Mouse (Mus musculus): ENCODE measurements around the gene Slc5a4b. TPM values are rescaled to one million over a fixed set of nuclear protein-coding genes. Genes with fewer than 3 reads are reported as not detected.

Slc5a4b gene
- polyA plus RNA-seq, 1 experiment from 2014 or later: not detected

GRCm38 (mm10) chr10:76067674-76068613 lies 42.8 kb downstream of the Slc5a4b start:
- ATAC-seq (ENCODE audit: insufficient number of reproducible peaks, insufficient read depth, low FRiP score, low read depth): no peak
- no peaks in the 10 kb centered on the region for H3K9me3 ChIP-seq (ENCODE audit: control insufficient read depth, low read length)
- no peak overlapping the region for H3K9ac ChIP-seq (ENCODE audit: low read length)
- H3K27ac ChIP-seq (replicated peaks in 1 of 2; ENCODE audit: control insufficient read depth in 1 of 2, insufficient read depth in 1 of 2, low read depth in 2 of 2, low read length in 2 of 2): no peak overlapping the region
- H3K4me2 ChIP-seq (ENCODE audit: low read length): no peak overlapping the region
- H3K27me3 ChIP-seq (ENCODE audit: control insufficient read depth, insufficient read depth, low read length): no peaks in the 10 kb centered on the region
- H3K36me3 ChIP-seq (ENCODE audit: control insufficient read depth, insufficient read depth, low read length): no peaks in the 10 kb centered on the region
- WGBS: 38% methylated on average over 12 of the region's 12 CpGs
- no peaks in the 10 kb centered on the region for H3K4me1 ChIP-seq (ENCODE audit: control insufficient read depth in 2 of 2, insufficient read depth in 2 of 2, low read length in 2 of 2)
- H3K4me3 ChIP-seq (ENCODE audit: control insufficient read depth in 1 of 2, insufficient read depth in 1 of 2, low read depth in 1 of 2, low read length in 2 of 2): no peak overlapping the region

GRCm38 (mm10) chr10:76062439-76062838 lies 48.3 kb downstream of the Slc5a4b start:
- WGBS: 83% methylated on average over 5 of the region's 5 CpGs
- no peak for ATAC-seq (ENCODE audit: insufficient number of reproducible peaks, insufficient read depth, low FRiP score, low read depth)
- H3K27me3 ChIP-seq (ENCODE audit: control insufficient read depth, insufficient read depth, low read length): no peaks in the 10 kb centered on the region
- 0 out of 2 replicates have a peak, but pooled peaks cover 2% of the 10 kb centered on the region for H3K9me3 ChIP-seq (ENCODE audit: control insufficient read depth, low read length)
- no peaks in the 10 kb centered on the region for H3K36me3 ChIP-seq (ENCODE audit: control insufficient read depth, insufficient read depth, low read length)
- no peak overlapping the region for H3K27ac ChIP-seq (replicated peaks in 1 of 2; ENCODE audit: control insufficient read depth in 1 of 2, insufficient read depth in 1 of 2, low read depth in 2 of 2, low read length in 2 of 2)
- no peak overlapping the region for H3K4me3 ChIP-seq (ENCODE audit: control insufficient read depth in 1 of 2, insufficient read depth in 1 of 2, low read depth in 1 of 2, low read length in 2 of 2)
- no peak overlapping the region for H3K9ac ChIP-seq (ENCODE audit: low read length)
- H3K4me2 ChIP-seq (ENCODE audit: low read length): no peak overlapping the region
- no peaks in the 10 kb centered on the region for H3K4me1 ChIP-seq (ENCODE audit: control insufficient read depth in 2 of 2, insufficient read depth in 2 of 2, low read length in 2 of 2)

GRCm38 (mm10) chr10:76051860-76052259 lies 58.9 kb downstream of the Slc5a4b start:
- 0 out of 2 replicates have a peak, but pooled peaks cover 3% of the 10 kb centered on the region for H3K9me3 ChIP-seq (ENCODE audit: control insufficient read depth, low read length)
- H3K27me3 ChIP-seq (ENCODE audit: control insufficient read depth, insufficient read depth, low read length): no peaks in the 10 kb centered on the region
- peaks cover 4% of the 10 kb centered on the region in 2 experiments; a peak in 2 of 4 replicates for H3K4me1 ChIP-seq (ENCODE audit: control insufficient read depth in 2 of 2, insufficient read depth in 2 of 2, low read length in 2 of 2)
- no peak overlapping the region for H3K4me3 ChIP-seq (ENCODE audit: control insufficient read depth in 1 of 2, insufficient read depth in 1 of 2, low read depth in 1 of 2, low read length in 2 of 2)
- H3K27ac ChIP-seq (replicated peaks in 1 of 2; ENCODE audit: control insufficient read depth in 1 of 2, insufficient read depth in 1 of 2, low read depth in 2 of 2, low read length in 2 of 2): no peak overlapping the region
- no peaks in the 10 kb centered on the region for H3K36me3 ChIP-seq (ENCODE audit: control insufficient read depth, insufficient read depth, low read length)
- no peak overlapping the region for H3K9ac ChIP-seq (ENCODE audit: low read length)
- H3K4me2 ChIP-seq (ENCODE audit: low read length): no peak overlapping the region
- no peak for ATAC-seq (ENCODE audit: insufficient number of reproducible peaks, insufficient read depth, low FRiP score, low read depth)
- WGBS: 74% methylated on average over 11 of the region's 11 CpGs

GRCm38 (mm10) chr10:76048967-76049366 lies 61.8 kb downstream of the Slc5a4b start:
- Histone ChIP-seq H3K27me3 (ENCODE audit: control insufficient read depth, insufficient read depth, low read length) (no peaks in the 10 kb centered on the region), H3K4me1 (ENCODE audit: control insufficient read depth in 2 of 2, insufficient read depth in 2 of 2, low read length in 2 of 2) (peaks cover 7% of the 10 kb centered on the region in 2 experiments; a peak in 3 of 4 replicates), H3K27ac (replicated peaks in 1 of 2; ENCODE audit: control insufficient read depth in 1 of 2, insufficient read depth in 1 of 2, low read depth in 2 of 2, low read length in 2 of 2) (no peak overlapping the region), H3K9me3 (ENCODE audit: control insufficient read depth, low read length) (0 out of 2 replicates have a peak, but pooled peaks cover 3% of the 10 kb centered on the region), H3K9ac (ENCODE audit: low read length) (no peak overlapping the region), H3K4me2 (ENCODE audit: low read length) (no peak overlapping the region), H3K4me3 (ENCODE audit: control insufficient read depth in 1 of 2, insufficient read depth in 1 of 2, low read depth in 1 of 2, low read length in 2 of 2) (no peak overlapping the region), H3K36me3 (ENCODE audit: control insufficient read depth, insufficient read depth, low read length) (0 out of 2 replicates have a peak, but pooled peaks cover 3% of the 10 kb centered on the region)
- no peak for ATAC-seq (ENCODE audit: insufficient number of reproducible peaks, insufficient read depth, low FRiP score, low read depth)
- WGBS: 45% methylated on average over 6 of the region's 6 CpGs

GRCm38 (mm10) chr10:76047182-76047869 lies 63.4 kb downstream of the Slc5a4b start:
- ATAC-seq (ENCODE audit: insufficient number of reproducible peaks, insufficient read depth, low FRiP score, low read depth): no peak
- H3K9ac ChIP-seq (ENCODE audit: low read length): no peak overlapping the region
- 0 out of 2 replicates have a peak, but pooled peaks cover 3% of the 10 kb centered on the region for H3K9me3 ChIP-seq (ENCODE audit: control insufficient read depth, low read length)
- H3K27ac ChIP-seq (replicated peaks in 1 of 2; ENCODE audit: control insufficient read depth in 1 of 2, insufficient read depth in 1 of 2, low read depth in 2 of 2, low read length in 2 of 2): no peak overlapping the region
- H3K27me3 ChIP-seq (ENCODE audit: control insufficient read depth, insufficient read depth, low read length): no peaks in the 10 kb centered on the region
- H3K4me3 ChIP-seq (ENCODE audit: control insufficient read depth in 1 of 2, insufficient read depth in 1 of 2, low read depth in 1 of 2, low read length in 2 of 2): no peak overlapping the region
- peaks cover 7% of the 10 kb centered on the region in 2 experiments; a peak in 3 of 4 replicates for H3K4me1 ChIP-seq (ENCODE audit: control insufficient read depth in 2 of 2, insufficient read depth in 2 of 2, low read length in 2 of 2)
- H3K4me2 ChIP-seq (ENCODE audit: low read length): no peak overlapping the region
- 0 out of 2 replicates have a peak, but pooled peaks cover 6% of the 10 kb centered on the region for H3K36me3 ChIP-seq (ENCODE audit: control insufficient read depth, insufficient read depth, low read length)
- WGBS: 28% methylated on average over 5 of the region's 5 CpGs

- peaks cover 7% of the 10 kb centered on the region in 2 experiments; a peak in 3 of 4 replicates for H3K4me1 ChIP-seq (ENCODE audit: control insufficient read depth in 2 of 2, insufficient read depth in 2 of 2, low read length in 2 of 2)
- peaks cover 8% of the 10 kb centered on the region; the same call in 1 of the 2 replicates for H3K36me3 ChIP-seq (ENCODE audit: control insufficient read depth, insufficient read depth, low read length)
- 0 out of 2 replicates have a peak, but pooled peaks cover 2% of the 10 kb centered on the region for H3K9me3 ChIP-seq (ENCODE audit: control insufficient read depth, low read length)
- no peaks in the 10 kb centered on the region for H3K27me3 ChIP-seq (ENCODE audit: control insufficient read depth, insufficient read depth, low read length)
- no peak overlapping the region for H3K4me3 ChIP-seq (ENCODE audit: control insufficient read depth in 1 of 2, insufficient read depth in 1 of 2, low read depth in 1 of 2, low read length in 2 of 2)
- 0% methylated on average over 1 of the region's 1 CpGs for WGBS
- H3K9ac ChIP-seq (ENCODE audit: low read length): no peak overlapping the region
- no peak overlapping the region for H3K4me2 ChIP-seq (ENCODE audit: low read length)
- H3K27ac ChIP-seq (replicated peaks in 1 of 2; ENCODE audit: control insufficient read depth in 1 of 2, insufficient read depth in 1 of 2, low read depth in 2 of 2, low read length in 2 of 2): no peak overlapping the region
- no peak for ATAC-seq (ENCODE audit: insufficient number of reproducible peaks, insufficient read depth, low FRiP score, low read depth)
Measured at GRCm38 (mm10) chr10:76046754-76047153, 64.0 kb downstream of the Slc5a4b start.

- no peaks in the 10 kb centered on the region for H3K27me3 ChIP-seq (ENCODE audit: control insufficient read depth, insufficient read depth, low read length)
- peaks cover 7% of the 10 kb centered on the region in 2 experiments; a peak in 3 of 4 replicates for H3K4me1 ChIP-seq (ENCODE audit: control insufficient read depth in 2 of 2, insufficient read depth in 2 of 2, low read length in 2 of 2)
- ATAC-seq (ENCODE audit: insufficient number of reproducible peaks, insufficient read depth, low FRiP score, low read depth): no peak
- no peak overlapping the region for H3K4me2 ChIP-seq (ENCODE audit: low read length)
- no peak overlapping the region for H3K27ac ChIP-seq (replicated peaks in 1 of 2; ENCODE audit: control insufficient read depth in 1 of 2, insufficient read depth in 1 of 2, low read depth in 2 of 2, low read length in 2 of 2)
- peaks cover 22% of the 10 kb centered on the region for H3K36me3 ChIP-seq (ENCODE audit: control insufficient read depth, insufficient read depth, low read length)
- no peaks in the 10 kb centered on the region for H3K9me3 ChIP-seq (ENCODE audit: control insufficient read depth, low read length)
- whole genome bisulfite sequencing: 52% methylated on average over 5 of the region's 5 CpGs
- H3K4me3 ChIP-seq (ENCODE audit: control insufficient read depth in 1 of 2, insufficient read depth in 1 of 2, low read depth in 1 of 2, low read length in 2 of 2): no peak overlapping the region
- no peak overlapping the region for H3K9ac ChIP-seq (ENCODE audit: low read length)
Measured at GRCm38 (mm10) chr10:76045343-76045742, 65.4 kb downstream of the Slc5a4b start.
